Mouse (Mus musculus): ENCODE results near the gene Dgcr2. TPM values are rescaled to one million over a fixed set of nuclear protein-coding genes. Genes with fewer than 3 reads are reported as not detected.
A peak's percentile ranks its signal among the peaks of the same experiment; 100 is the strongest.

The Dgcr2 gene
- total RNA-seq (2014; fragmentation: Nextera tagmentation) (20.5 and 23.2 TPM in 2 replicates), total RNA-seq (2017) (25.5 and 32.2 TPM in 2 replicates), polyA plus RNA-seq (2012) (16.5 and 27.8 TPM in 2 replicates)

GRCm38 (mm10) chr16:17898462-17898861 lies at the start of gene Dgcr2, which contains the start of gene Tssk2:
Gene Dgcr2 (minus strand): TSS chr16:17898562.
Gene Tssk2 (plus strand): TSS chr16:17898637.
- Histone ChIP-seq H3K36me3 (replicated peaks) (peaks cover 56% of the 10 kb centered on the region), H3K9me3 (replicated peaks) (no peaks in the 10 kb centered on the region), H3K4me3 (ENCODE audit: low read depth, low read length) (no peak within 1 kb of the TSS), H3K27me3 (ENCODE audit: insufficient read depth, low read length) (peaks cover 20% of the 10 kb centered on the region), H3K4me1 (ENCODE audit: insufficient read depth, low read depth, low read length) (no peaks in the 10 kb centered on the region)
- TF ChIP-seq GATA2 (IDR thresholded peaks at IDR 0.05; ENCODE audit: borderline replicate concordance, low read depth, low read length), result no peak
- TF ChIP-seq CTCF (IDR thresholded peaks at IDR 0.05; ENCODE audit: low read depth, low read length), result no peak
- TF ChIP-seq POLR2AphosphoS5 (IDR thresholded peaks at IDR 0.05; ENCODE audit: insufficient replicate concordance, low read depth, low read length), result no peak
- no peak for TF ChIP-seq TAL1 (conservative IDR thresholded peaks at IDR 0.05; ENCODE audit: low read depth, low read length)
- TF ChIP-seq GATA1 (IDR thresholded peaks at IDR 0.05; ENCODE audit: borderline replicate concordance, low read length), result no peak
- ATAC-seq (ENCODE audit: extremely low read depth, insufficient number of reproducible peaks, low FRiP score, poor library complexity, severe bottlenecking) (no peak), DNase-seq (ENCODE audit: low spot score) (no peak)

DNA sequence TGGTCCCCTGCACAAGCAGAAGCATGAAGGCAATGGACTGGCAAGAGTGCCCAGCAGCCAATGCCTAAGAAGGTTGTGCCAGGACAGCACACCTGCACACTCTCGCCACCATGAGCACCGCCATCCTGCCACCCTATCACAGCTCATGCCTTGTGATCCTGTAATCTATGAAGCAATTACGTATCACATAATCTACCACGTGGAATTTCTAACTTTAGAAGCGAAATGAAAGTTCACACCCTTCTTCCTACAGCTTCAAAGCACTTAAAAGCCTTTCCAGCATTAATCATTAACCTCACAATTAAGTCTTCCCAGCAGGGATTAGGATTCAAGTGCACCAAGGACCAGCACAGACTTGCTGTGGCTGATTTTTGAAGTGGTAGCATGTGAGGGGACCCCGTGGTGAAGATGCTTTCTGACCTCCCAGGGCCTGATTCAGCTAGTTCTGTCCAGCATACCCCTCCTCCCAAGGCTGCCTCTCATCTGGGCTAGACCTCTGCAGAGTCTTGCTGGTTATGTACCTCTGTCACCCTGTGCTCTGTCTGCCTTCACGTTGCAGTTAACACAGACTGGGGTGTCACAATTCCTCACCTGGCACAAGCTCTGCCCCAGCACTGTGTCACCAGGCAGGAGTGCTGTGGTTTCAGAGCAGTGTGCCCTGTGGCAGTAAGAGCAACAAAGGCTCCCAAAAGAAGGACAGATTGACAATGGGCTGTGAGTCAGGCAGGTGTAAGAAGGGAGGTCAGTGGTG lies 46.9 kb upstream of the Dgcr2 start:
- ATAC-seq (ENCODE audit: extremely low read depth, insufficient number of reproducible peaks, low FRiP score, poor library complexity, severe bottlenecking), result no peak
- H3K9me3 ChIP-seq (replicated peaks), result no peaks in the 10 kb centered on the region
- DNase-seq (ENCODE audit: low spot score), result no peak
- H3K27me3 ChIP-seq (ENCODE audit: insufficient read depth, low read length), result peaks cover 16% of the 10 kb centered on the region
- peaks cover 14% of the 10 kb centered on the region for H3K4me1 ChIP-seq (ENCODE audit: insufficient read depth, low read depth, low read length)
- H3K4me3 ChIP-seq (ENCODE audit: low read depth, low read length), result no peak overlapping the region; the same call in 1 of the 2 replicates
- TF ChIP-seq CTCF (IDR thresholded peaks at IDR 0.05; ENCODE audit: low read depth, low read length) (no peak), TAL1 (conservative IDR thresholded peaks at IDR 0.05; ENCODE audit: low read depth, low read length) (no peak), GATA2 (IDR thresholded peaks at IDR 0.05; ENCODE audit: borderline replicate concordance, low read depth, low read length) (no peak), POLR2AphosphoS5 (IDR thresholded peaks at IDR 0.05; ENCODE audit: insufficient replicate concordance, low read depth, low read length) (no peak), GATA1 (IDR thresholded peaks at IDR 0.05; ENCODE audit: borderline replicate concordance, low read length) (no peak)
- H3K36me3 ChIP-seq (replicated peaks), result no peaks in the 10 kb centered on the region

DNA sequence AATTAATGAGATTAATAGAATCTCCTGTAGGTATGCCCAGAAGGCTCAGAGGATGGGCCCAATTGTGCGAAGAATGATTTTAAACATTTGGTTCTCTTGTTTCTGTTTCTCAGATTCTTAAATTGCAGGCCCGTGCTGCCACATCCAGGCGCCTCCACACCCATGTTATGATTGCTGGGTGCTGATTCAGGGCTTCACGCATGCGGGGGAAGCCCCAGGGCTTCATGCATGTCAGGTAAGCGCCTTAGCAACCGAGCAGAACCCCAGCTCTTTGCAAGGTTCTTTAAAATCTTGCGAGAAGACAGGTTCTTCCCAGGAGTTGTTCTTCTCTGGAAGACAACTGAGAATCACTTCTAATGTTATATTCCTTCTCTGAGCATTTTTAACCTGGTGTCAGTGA lies 45.1 kb upstream of the Dgcr2 start:
- no peak for TF ChIP-seq GATA1 (IDR thresholded peaks at IDR 0.05; ENCODE audit: borderline replicate concordance, low read length)
- TF ChIP-seq GATA2 (IDR thresholded peaks at IDR 0.05; ENCODE audit: borderline replicate concordance, low read depth, low read length), result no peak
- TF ChIP-seq TAL1 (conservative IDR thresholded peaks at IDR 0.05; ENCODE audit: low read depth, low read length), result no peak
- Histone ChIP-seq H3K27me3 (ENCODE audit: insufficient read depth, low read length) (peaks cover 16% of the 10 kb centered on the region), H3K4me3 (ENCODE audit: low read depth, low read length) (no peak overlapping the region), H3K4me1 (ENCODE audit: insufficient read depth, low read depth, low read length) (peaks cover 19% of the 10 kb centered on the region), H3K36me3 (replicated peaks) (no peaks in the 10 kb centered on the region), H3K9me3 (replicated peaks) (no peaks in the 10 kb centered on the region)
- no peak for ATAC-seq (ENCODE audit: extremely low read depth, insufficient number of reproducible peaks, low FRiP score, poor library complexity, severe bottlenecking)
- DNase-seq (ENCODE audit: low spot score), result no peak

- H3K4me3 ChIP-seq (ENCODE audit: low read depth, low read length), result no peak overlapping the region
- H3K36me3 ChIP-seq (replicated peaks), result no peaks in the 10 kb centered on the region
- TF ChIP-seq CTCF (IDR thresholded peaks at IDR 0.05; ENCODE audit: low read depth, low read length), result no peak
- no peak for TF ChIP-seq GATA1 (IDR thresholded peaks at IDR 0.05; ENCODE audit: borderline replicate concordance, low read length)
- ATAC-seq (ENCODE audit: extremely low read depth, insufficient number of reproducible peaks, low FRiP score, poor library complexity, severe bottlenecking), result no peak
- H3K4me1 ChIP-seq (ENCODE audit: insufficient read depth, low read depth, low read length), result peaks cover 18% of the 10 kb centered on the region
- no peak for DNase-seq (ENCODE audit: low spot score)
- peaks cover 44% of the 10 kb centered on the region for H3K27me3 ChIP-seq (ENCODE audit: insufficient read depth, low read length)
- no peaks in the 10 kb centered on the region for H3K9me3 ChIP-seq (replicated peaks)
Observed at GRCm38 (mm10) chr16:17939255-17939751, 40.9 kb upstream of the Dgcr2 start.

DNA sequence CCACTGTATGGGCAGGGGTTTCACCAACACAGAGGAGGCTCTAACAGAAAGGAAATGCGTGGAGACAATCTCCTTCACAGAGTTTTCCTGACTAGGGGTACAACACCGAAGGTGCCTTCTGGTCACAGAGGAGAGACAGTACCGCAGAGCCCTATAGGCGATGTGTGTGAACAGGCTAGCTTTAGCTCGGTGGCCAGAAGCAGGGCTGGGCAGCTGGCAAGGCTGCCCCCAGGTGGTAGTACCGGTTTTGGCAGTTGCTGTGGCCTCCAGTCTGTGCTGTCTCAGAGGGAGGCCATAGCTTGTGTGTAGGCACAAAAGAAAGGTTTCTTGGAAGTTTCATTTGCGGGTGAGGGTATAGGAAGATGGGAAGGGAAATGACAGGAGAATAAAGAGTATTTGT lies 40.5 kb upstream of the Dgcr2 start:
- Histone ChIP-seq H3K4me1 (ENCODE audit: insufficient read depth, low read depth, low read length) (peaks cover 20% of the 10 kb centered on the region), H3K4me3 (ENCODE audit: low read depth, low read length) (no peak overlapping the region), H3K9me3 (replicated peaks) (no peaks in the 10 kb centered on the region), H3K36me3 (replicated peaks) (no peaks in the 10 kb centered on the region), H3K27me3 (ENCODE audit: insufficient read depth, low read length) (peaks cover 47% of the 10 kb centered on the region)
- DNase-seq (ENCODE audit: low spot score) (peak; percentile 69), ATAC-seq (ENCODE audit: extremely low read depth, insufficient number of reproducible peaks, low FRiP score, poor library complexity, severe bottlenecking) (peak; percentile 57; the same call in 1 of the 2 replicates)
- TF ChIP-seq CTCF (IDR thresholded peaks at IDR 0.05; ENCODE audit: low read depth, low read length), result peak; percentile 72
- TF ChIP-seq GATA2 (IDR thresholded peaks at IDR 0.05; ENCODE audit: borderline replicate concordance, low read depth, low read length), result no peak

DNA sequence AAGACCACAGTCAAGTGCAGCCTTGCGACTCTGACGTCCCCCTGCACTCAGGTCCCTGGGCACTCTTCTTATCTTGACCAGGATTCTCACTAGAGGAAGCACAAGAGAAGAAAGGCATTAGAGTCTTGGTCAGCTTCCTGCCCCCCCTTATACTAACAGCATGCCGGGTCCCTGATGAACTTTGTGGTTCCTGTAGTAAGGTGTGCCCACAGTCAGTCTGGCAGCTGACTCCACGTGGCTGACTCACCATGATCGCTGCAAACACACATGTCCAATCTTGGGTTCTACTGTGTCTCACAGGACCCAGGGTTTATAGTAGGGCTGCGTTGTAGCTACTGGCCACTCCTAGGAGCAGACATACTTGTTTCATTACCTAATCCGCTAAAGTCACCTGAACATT lies 39.8 kb upstream of the Dgcr2 start:
- Histone ChIP-seq H3K27me3 (ENCODE audit: insufficient read depth, low read length) (peaks cover 52% of the 10 kb centered on the region), H3K9me3 (replicated peaks) (no peaks in the 10 kb centered on the region), H3K4me1 (ENCODE audit: insufficient read depth, low read depth, low read length) (peaks cover 24% of the 10 kb centered on the region), H3K36me3 (replicated peaks) (no peaks in the 10 kb centered on the region), H3K4me3 (ENCODE audit: low read depth, low read length) (no peak overlapping the region)
- ATAC-seq (ENCODE audit: extremely low read depth, insufficient number of reproducible peaks, low FRiP score, poor library complexity, severe bottlenecking) (no peak), DNase-seq (ENCODE audit: low spot score) (no peak)
- TF ChIP-seq POLR2AphosphoS5 (IDR thresholded peaks at IDR 0.05; ENCODE audit: insufficient replicate concordance, low read depth, low read length) (no peak), GATA2 (IDR thresholded peaks at IDR 0.05; ENCODE audit: borderline replicate concordance, low read depth, low read length) (no peak), GATA1 (IDR thresholded peaks at IDR 0.05; ENCODE audit: borderline replicate concordance, low read length) (no peak), TAL1 (conservative IDR thresholded peaks at IDR 0.05; ENCODE audit: low read depth, low read length) (no peak), CTCF (IDR thresholded peaks at IDR 0.05; ENCODE audit: low read depth, low read length) (no peak)

Measured in G1E (cell line).